ENCODE assay signal across 15 mouse cellular contexts in genomic region chr2:163051691-163052090, GRCm38 (mm10). TPM values are rescaled to one million over a fixed set of nuclear protein-coding genes. Genes with fewer than 3 reads are reported as not detected.
"Had no signal": no experiment of that assay in that cellular context is flagged by ENCODE, and none has a peak within 500 bp of the region (broad histone marks: within the 10 kb centered on the region; RNA-seq: fewer than 3 reads in every experiment).

No protein-coding gene starts in this region.

- DNase-seq: kidney, adult 9 months; kidney, postnatal 36 days; lung, postnatal 4 days; retina, postnatal 1 day; right cerebral cortex, postnatal 14 days; thymus, postnatal 4 days had no signal

- H3K27me3 ChIP-seq: limb, embryonic 15.5 days; liver, embryonic 12.5 days had no signal

- H3K27ac ChIP-seq: kidney, postnatal 0 days; layer of hippocampus, adult 2 months; limb, embryonic 15.5 days; liver, embryonic 12.5 days; midbrain, embryonic 10.5 days; neural tube, embryonic 13.5 days had no signal

- H3K4me2 ChIP-seq: limb, embryonic 15.5 days; liver, embryonic 12.5 days; neural tube, embryonic 13.5 days had no signal

- H3K9ac ChIP-seq: limb, embryonic 15.5 days; liver, embryonic 12.5 days; neural tube, embryonic 13.5 days had no signal

- ATAC-seq: liver, embryonic 12.5 days; midbrain, embryonic 16.5 days had no signal

- H3K9me3 ChIP-seq: limb, embryonic 15.5 days; liver, embryonic 12.5 days; midbrain, embryonic 10.5 days; neural tube, embryonic 13.5 days had no signal

- H3K4me3 ChIP-seq: layer of hippocampus, adult 2 months; limb, embryonic 15.5 days; liver, embryonic 12.5 days; midbrain, embryonic 10.5 days; neural tube, embryonic 13.5 days had no signal

RNA-seq across cellular contexts. Expression of gene Gtsf1l, which starts 36.0 kb away (rescaled TPM):
- polyA plus RNA-seq: kidney, postnatal 0 days; limb, embryonic 11.5 days; limb, embryonic 15.5 days; liver, embryonic 12.5 days; midbrain, embryonic 10.5 days; midbrain, embryonic 16.5 days; neural tube, embryonic 13.5 days; stomach, embryonic 16.5 days had no signal
